Mouse (Mus musculus) forebrain, postnatal 0 days (tissue): ENCODE measurements at regions not wholly inside any gene's neighbourhood (a gene's known extent, or its start where the extent isn't known, plus 50 kb on each side); places are given as distances from the start of the nearest gene placed in this dataset.

Experiments used
- ATAC-seq: fragments of 200-750 bp; cut with Nextera tagmentation; 2 replicates; pipeline ENCODE4 v1.8.0; 2017; ENCODE audit warnings: mild to moderate bottlenecking, moderate library complexity
- DNase-seq: peaks from one replicate; pipeline ENCODE4 v3.0.0-alpha.2; 2015
- H3K27ac ChIP-seq: fragments of 300-500 bp; sonication (generic); 2 replicates; pipeline ENCODE4 v1.5.1; 2014; ENCODE audit warnings: low read depth, mild to moderate bottlenecking, antibody characterized with exemption, low read length, moderate library complexity, mixed read lengths
- H3K27me3 ChIP-seq: fragments of 300-500 bp; sonication (generic); 2 replicates; pipeline ENCODE4 v1.6.1; 2014; ENCODE audit warnings: mild to moderate bottlenecking, low read length, mixed read lengths; ENCODE audit not compliant: insufficient read depth
- H3K36me3 ChIP-seq: fragments of 300-500 bp; sonication (generic); 2 replicates; pipeline ENCODE4 v1.6.1; 2014; ENCODE audit warnings: mild to moderate bottlenecking, moderate library complexity; ENCODE audit not compliant: insufficient read depth
- H3K4me1 ChIP-seq: fragments of 300-500 bp; sonication (generic); 2 replicates; pipeline ENCODE4 v1.6.1; 2014; ENCODE audit warnings: antibody characterized with exemption; ENCODE audit not compliant: insufficient read depth
- H3K4me2 ChIP-seq: fragments of 300-500 bp; sonication (generic); 2 replicates; pipeline ENCODE4 v1.6.1; 2014; ENCODE audit warnings: low read depth, mild to moderate bottlenecking, moderate library complexity
- H3K4me3 ChIP-seq: fragments of 300-500 bp; sonication (generic); 2 replicates; pipeline ENCODE4 v1.5.1; 2014; ENCODE audit warnings: low read depth, low read length, mixed read lengths
- H3K9ac ChIP-seq: fragments of 300-500 bp; sonication (generic); 2 replicates; pipeline ENCODE4 v1.6.1; 2014; ENCODE audit warnings: mild to moderate bottlenecking
- H3K9me3 ChIP-seq: fragments of 300-500 bp; sonication (generic); 2 replicates; pipeline ENCODE4 v1.6.1; 2016; ENCODE audit warnings: low read length
- CTCF ChIP-seq: sonication (generic); IDR thresholded peaks from 2 replicates; pipeline ENCODE4 v1.5.1; 2016; ENCODE audit warnings: antibody characterized with exemption, control low read depth, low read depth
- WGBS: fragments of 180-500 bp; shearing (Covaris S2); extraction: QIAGEN DNeasy Blood & Tissue Kit; methylation state at CpG from one replicate; pipeline ENCODE4 v1.1.7; 2014; 5-methylcytosine and 5-hydroxymethylcytosine counted together

DNA sequence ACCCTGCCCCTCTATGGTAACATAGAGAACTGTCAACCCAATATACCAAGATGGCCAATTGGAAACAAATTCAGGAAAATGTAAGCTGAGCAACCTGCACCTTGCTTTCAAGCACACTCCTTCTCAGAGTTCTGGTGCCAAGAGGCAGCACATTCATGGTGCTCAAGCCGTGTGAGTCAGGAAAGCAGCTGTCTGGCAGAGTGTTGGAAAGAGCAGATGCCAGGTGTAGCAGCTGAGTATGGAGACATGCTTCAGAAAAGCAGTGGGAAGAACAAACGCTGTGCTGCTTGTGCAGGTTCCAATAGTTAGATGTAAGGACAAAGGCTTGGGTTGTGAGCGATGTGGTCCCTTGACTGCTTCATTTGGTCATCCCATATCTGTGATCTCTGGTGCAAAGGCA is 794.0 kb upstream of the 4930452B06Rik start:
- no peak for TF ChIP-seq CTCF
- no peaks in the 10 kb centered on the region for H3K9me3 ChIP-seq
- H3K4me2 ChIP-seq, result no peak overlapping the region
- 76% methylated on average over 3 of the region's 3 CpGs for WGBS
- no peak overlapping the region for H3K4me3 ChIP-seq
- no peaks in the 10 kb centered on the region for H3K4me1 ChIP-seq
- H3K27ac ChIP-seq, result no peak overlapping the region
- no peaks in the 10 kb centered on the region for H3K27me3 ChIP-seq
- DNase-seq, result no peak
- H3K36me3 ChIP-seq, result no peaks in the 10 kb centered on the region
- ATAC-seq, result no peak
- no peak overlapping the region for H3K9ac ChIP-seq

DNA sequence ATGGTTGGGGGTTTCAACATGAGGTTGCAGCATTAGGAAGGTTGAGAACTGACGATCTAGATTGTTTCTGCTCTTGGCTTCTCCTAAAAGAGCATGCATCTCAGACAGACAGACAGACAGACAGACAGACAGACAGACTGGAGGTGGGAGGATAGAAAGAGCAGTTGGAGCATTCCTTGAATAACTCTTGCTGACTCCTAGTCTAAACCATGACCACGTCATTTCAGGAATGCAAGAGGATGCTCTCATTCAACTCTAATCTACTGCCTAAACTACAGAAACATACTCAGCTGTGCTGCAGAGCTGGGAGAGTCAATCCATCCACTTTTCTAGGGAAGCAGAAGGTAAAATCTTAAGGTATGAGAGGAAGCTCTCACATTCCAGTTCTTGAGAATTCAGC is 792.8 kb upstream of the 4930452B06Rik start:
- ATAC-seq (no peak), DNase-seq (no peak)
- no peak overlapping the region for H3K27ac ChIP-seq
- H3K4me2 ChIP-seq, result no peak overlapping the region
- no peak overlapping the region for H3K4me3 ChIP-seq
- no peaks in the 10 kb centered on the region for H3K27me3 ChIP-seq
- WGBS, result 94% methylated on average over 2 of the region's 2 CpGs
- H3K36me3 ChIP-seq, result no peaks in the 10 kb centered on the region
- H3K4me1 ChIP-seq, result no peaks in the 10 kb centered on the region
- H3K9ac ChIP-seq, result no peak overlapping the region
- no peaks in the 10 kb centered on the region for H3K9me3 ChIP-seq
- no peak for TF ChIP-seq CTCF

DNA sequence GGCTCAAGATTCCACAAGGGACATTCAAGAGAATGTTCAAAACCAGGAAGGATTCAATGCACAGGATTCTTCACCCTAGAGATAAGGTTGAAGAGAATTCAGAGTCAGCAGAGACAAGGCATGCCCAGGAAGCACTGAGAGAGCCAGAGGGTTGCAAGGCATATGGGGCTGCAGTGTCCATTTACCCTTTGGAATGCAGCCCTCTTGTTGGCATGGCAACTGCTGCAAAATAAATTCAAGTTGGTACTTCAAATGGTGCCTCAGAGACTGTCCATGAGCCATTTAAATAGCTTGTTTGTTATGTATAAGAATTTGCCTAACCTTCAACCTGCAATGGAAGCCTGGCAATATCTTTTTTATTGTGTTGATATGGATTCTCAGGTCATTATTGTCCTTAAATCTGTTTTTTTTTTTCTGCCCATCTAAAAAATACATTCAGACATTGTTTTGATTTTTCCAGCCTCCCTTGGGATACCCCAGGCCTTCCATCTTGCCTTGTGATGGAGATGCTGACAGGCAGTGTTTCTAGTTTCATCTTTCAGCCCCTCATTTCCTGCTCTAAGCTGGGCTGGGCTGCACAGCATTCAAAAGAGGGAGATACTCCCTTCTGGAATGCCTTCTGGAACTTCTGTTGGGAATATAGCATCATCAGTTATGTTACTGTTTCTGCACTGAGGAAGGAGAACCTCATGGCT is 791.9 kb upstream of the 4930452B06Rik start:
- Histone ChIP-seq H3K4me1 (no peaks in the 10 kb centered on the region), H3K27me3 (no peaks in the 10 kb centered on the region), H3K36me3 (no peaks in the 10 kb centered on the region), H3K27ac (no peak overlapping the region), H3K9ac (no peak overlapping the region), H3K4me2 (no peak overlapping the region), H3K9me3 (no peaks in the 10 kb centered on the region), H3K4me3 (no peak overlapping the region)
- ATAC-seq (no peak), DNase-seq (peak; percentile 21)
- TF ChIP-seq CTCF, result no peak

DNA sequence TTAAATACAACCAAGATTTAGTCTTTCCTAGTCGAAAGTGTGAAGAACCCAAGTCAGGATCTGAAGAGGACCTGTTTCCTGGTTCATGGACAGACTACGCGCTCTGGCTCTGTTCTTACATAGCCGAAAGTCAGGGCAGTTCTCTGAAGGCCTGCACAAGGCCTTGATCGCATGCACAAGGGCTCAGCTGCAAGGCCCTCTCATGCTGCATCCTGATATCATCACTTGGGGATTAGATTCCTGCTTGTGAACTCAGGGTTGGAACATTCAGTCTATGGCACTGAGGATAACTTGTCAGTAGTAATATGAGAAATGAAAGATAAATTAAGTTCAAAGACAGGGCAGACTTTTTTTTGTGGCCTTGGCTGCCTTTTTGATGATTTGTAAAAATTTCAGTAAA is 789.9 kb upstream of the 4930452B06Rik start:
- H3K9ac ChIP-seq, result no peak overlapping the region
- no peaks in the 10 kb centered on the region for H3K27me3 ChIP-seq
- no peak for DNase-seq
- 95% methylated on average over 5 of the region's 5 CpGs for WGBS
- TF ChIP-seq CTCF, result no peak
- no peak overlapping the region for H3K4me2 ChIP-seq
- H3K9me3 ChIP-seq, result no peaks in the 10 kb centered on the region
- H3K27ac ChIP-seq, result no peak overlapping the region
- H3K36me3 ChIP-seq, result no peaks in the 10 kb centered on the region
- H3K4me3 ChIP-seq, result no peak overlapping the region
- ATAC-seq, result no peak
- no peaks in the 10 kb centered on the region for H3K4me1 ChIP-seq

DNA sequence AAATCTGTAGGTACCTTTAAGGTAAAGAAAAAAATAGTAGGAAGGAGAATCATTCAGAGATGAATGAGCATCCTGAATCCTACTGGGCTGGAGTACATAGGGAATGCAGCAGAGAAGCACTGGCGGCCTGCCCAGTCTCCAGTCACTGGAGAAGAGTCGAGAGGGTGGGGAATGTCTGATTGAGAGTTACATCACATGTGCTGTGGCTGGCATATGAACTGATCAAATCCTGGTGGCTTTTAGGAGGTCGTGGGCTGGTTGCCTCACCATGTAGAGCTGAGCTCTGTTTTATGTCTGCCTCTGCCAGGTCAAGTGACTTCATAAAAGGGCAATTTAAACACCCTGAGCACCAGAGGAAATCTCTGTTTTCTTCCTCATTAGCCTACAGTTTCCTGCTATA is 783.9 kb upstream of the 4930452B06Rik start:
- no peak for TF ChIP-seq CTCF
- 32% methylated on average over 3 of the region's 3 CpGs for WGBS
- Histone ChIP-seq H3K9me3 (no peaks in the 10 kb centered on the region), H3K36me3 (no peaks in the 10 kb centered on the region), H3K9ac (no peak overlapping the region), H3K4me3 (no peak overlapping the region), H3K27me3 (no peaks in the 10 kb centered on the region), H3K4me2 (no peak overlapping the region), H3K4me1 (no peaks in the 10 kb centered on the region), H3K27ac (no peak overlapping the region)
- peak; percentile 47 for DNase-seq
- peak; percentile 66; the same call in 1 of the 2 replicates for ATAC-seq

DNA sequence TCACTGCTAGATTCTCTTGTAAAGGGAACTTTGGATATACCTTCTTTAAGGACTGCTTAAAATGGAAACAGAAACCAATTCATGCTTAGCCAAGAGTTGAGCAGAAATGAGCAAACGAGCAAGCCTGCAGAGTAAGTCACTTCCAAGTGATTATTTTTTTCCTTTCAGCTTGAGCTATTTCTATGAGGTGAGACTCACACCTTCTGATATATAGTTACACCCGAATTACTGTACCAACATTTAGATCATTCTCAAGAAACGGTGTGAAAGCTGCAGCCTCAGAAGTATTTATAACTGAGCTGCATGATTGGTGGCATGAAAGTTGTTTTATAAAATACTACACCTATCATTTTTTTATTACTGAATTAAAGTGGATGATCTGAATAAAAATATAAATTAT is 771.9 kb upstream of the 4930452B06Rik start:
- no peak for DNase-seq

DNA sequence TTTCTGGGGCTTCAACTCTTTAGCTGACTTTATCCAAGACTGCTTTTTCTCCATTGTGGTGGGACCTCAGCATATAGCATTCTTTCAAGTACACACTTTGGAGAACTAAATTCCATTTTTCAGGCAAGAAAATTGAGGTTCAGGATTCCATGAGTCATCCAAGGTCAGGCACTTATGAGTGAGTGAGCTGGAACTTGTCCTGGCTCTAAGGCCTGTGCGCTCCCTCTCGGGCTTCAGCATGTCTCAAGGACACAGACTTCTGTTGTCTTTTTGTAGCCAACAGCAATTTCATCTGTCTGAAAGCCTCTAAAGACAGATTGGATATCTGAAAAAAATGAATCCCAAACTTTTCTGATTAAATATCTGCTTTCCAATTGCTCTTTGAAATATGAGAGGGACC is 769.1 kb upstream of the 4930452B06Rik start:
- no peaks in the 10 kb centered on the region for H3K36me3 ChIP-seq
- no peak overlapping the region for H3K9ac ChIP-seq
- no peak for TF ChIP-seq CTCF
- no peaks in the 10 kb centered on the region for H3K27me3 ChIP-seq
- H3K27ac ChIP-seq, result no peak overlapping the region
- no peak overlapping the region for H3K4me3 ChIP-seq
- H3K9me3 ChIP-seq, result no peaks in the 10 kb centered on the region
- ATAC-seq (no peak), DNase-seq (no peak)
- no peak overlapping the region for H3K4me2 ChIP-seq
- no peaks in the 10 kb centered on the region for H3K4me1 ChIP-seq
- 94% methylated on average over 2 of the region's 2 CpGs for WGBS

More for the DNA sequence above, 771.9 kb upstream of the 4930452B06Rik start:
- Histone ChIP-seq H3K27ac (no peak overlapping the region), H3K9me3 (no peaks in the 10 kb centered on the region), H3K4me1 (no peaks in the 10 kb centered on the region), H3K27me3 (no peaks in the 10 kb centered on the region), H3K4me2 (no peak overlapping the region), H3K4me3 (no peak overlapping the region), H3K36me3 (no peaks in the 10 kb centered on the region), H3K9ac (no peak overlapping the region)
- no peak for ATAC-seq
- 47% methylated on average over 3 of the region's 3 CpGs for WGBS
- no peak for TF ChIP-seq CTCF
